Mouse (Mus musculus): Measurements from ENCODE around the gene Tacc2. TPM values are rescaled to one million over a fixed set of nuclear protein-coding genes. Genes with fewer than 3 reads are reported as not detected.
A peak's percentile ranks its signal among the peaks of the same experiment; 100 is the strongest.
"Not testable (repeated sequence)": the region's sequence is repeated elsewhere in the genome, so short reads cannot be mapped to it uniquely, and the experiment has no call there.

The Tacc2 gene
- polyA plus RNA-seq, 1 experiment from 2014 or later = 34.7 TPM

GRCm38 (mm10) chr7:130664629-130665028 is 87.4 kb downstream of the Tacc2 start:
- Histone ChIP-seq H3K4me3 (ENCODE audit: low read depth, low read length) (no peak overlapping the region), H3K4me2 (ENCODE audit: low read depth, severe bottlenecking) (no peak overlapping the region), H3K36me3 (ENCODE audit: control insufficient read depth, insufficient read depth, low read length) (no peaks in the 10 kb centered on the region), H3K27ac (replicated peaks; ENCODE audit: low read depth, low read length) (no peak overlapping the region), H3K4me1 (ENCODE audit: control insufficient read depth, insufficient read depth, low read length) (0 out of 2 replicates have a peak, but pooled peaks cover 7% of the 10 kb centered on the region), H3K27me3 (ENCODE audit: control insufficient read depth, insufficient read depth, low read length) (no peaks in the 10 kb centered on the region), H3K9ac (ENCODE audit: low read length) (no peak overlapping the region), H3K9me3 (ENCODE audit: control insufficient read depth, low read length) (no peaks in the 10 kb centered on the region)
- WGBS = 90% methylated on average over 5 of the region's 5 CpGs
- ATAC-seq (ENCODE audit: insufficient number of reproducible peaks, low FRiP score, low TSS enrichment, low read depth) (no peak), DNase-seq (ENCODE audit: low spot score) (no peak)

- H3K27me3 ChIP-seq (ENCODE audit: control insufficient read depth, insufficient read depth, low read length) = no peaks in the 10 kb centered on the region
- ATAC-seq (ENCODE audit: insufficient number of reproducible peaks, low FRiP score, low TSS enrichment, low read depth) = no peak
- H3K27ac ChIP-seq (replicated peaks; ENCODE audit: low read depth, low read length) = no peak overlapping the region
- H3K4me1 ChIP-seq (ENCODE audit: control insufficient read depth, insufficient read depth, low read length) = peaks cover 13% of the 10 kb centered on the region
- H3K4me2 ChIP-seq (ENCODE audit: low read depth, severe bottlenecking) = no peak overlapping the region
- no peaks in the 10 kb centered on the region for H3K36me3 ChIP-seq (ENCODE audit: control insufficient read depth, insufficient read depth, low read length)
- H3K9me3 ChIP-seq (ENCODE audit: control insufficient read depth, low read length) = no peaks in the 10 kb centered on the region
- H3K9ac ChIP-seq (ENCODE audit: low read length) = no peak overlapping the region
- 94% methylated on average over 9 of the region's 9 CpGs for WGBS
- no peak for DNase-seq (ENCODE audit: low spot score)
- H3K4me3 ChIP-seq (ENCODE audit: low read depth, low read length) = no peak overlapping the region
Measured at GRCm38 (mm10) chr7:130665358-130665757, 88.1 kb downstream of the Tacc2 start.

- WGBS = 84% methylated on average over 1 of the region's 1 CpGs
- not testable (repeated sequence) for DNase-seq (ENCODE audit: low spot score); H3K36me3 ChIP-seq (ENCODE audit: control insufficient read depth, insufficient read depth, low read length); H3K9ac ChIP-seq (ENCODE audit: low read length); H3K4me3 ChIP-seq (ENCODE audit: low read depth, low read length); H3K27ac ChIP-seq (replicated peaks; ENCODE audit: low read depth, low read length); H3K4me2 ChIP-seq (ENCODE audit: low read depth, severe bottlenecking); H3K27me3 ChIP-seq (ENCODE audit: control insufficient read depth, insufficient read depth, low read length); H3K9me3 ChIP-seq (ENCODE audit: control insufficient read depth, low read length); ATAC-seq (ENCODE audit: insufficient number of reproducible peaks, low FRiP score, low TSS enrichment, low read depth)
- H3K4me1 ChIP-seq (ENCODE audit: control insufficient read depth, insufficient read depth, low read length) = peaks cover 16% of the 10 kb centered on the region
Measured at GRCm38 (mm10) chr7:130668013-130668412, 90.8 kb downstream of the Tacc2 start.

GRCm38 (mm10) chr7:130668729-130669281 is 91.6 kb downstream of the Tacc2 start:
- no peak overlapping the region for H3K4me3 ChIP-seq (ENCODE audit: low read depth, low read length)
- no peak overlapping the region for H3K9ac ChIP-seq (ENCODE audit: low read length)
- 62% methylated on average over 7 of the region's 7 CpGs for WGBS
- peaks cover 16% of the 10 kb centered on the region for H3K4me1 ChIP-seq (ENCODE audit: control insufficient read depth, insufficient read depth, low read length)
- no peak for DNase-seq (ENCODE audit: low spot score)
- H3K27me3 ChIP-seq (ENCODE audit: control insufficient read depth, insufficient read depth, low read length) = no peaks in the 10 kb centered on the region
- no peak for ATAC-seq (ENCODE audit: insufficient number of reproducible peaks, low FRiP score, low TSS enrichment, low read depth)
- H3K9me3 ChIP-seq (ENCODE audit: control insufficient read depth, low read length) = no peaks in the 10 kb centered on the region
- 0 out of 2 replicates have a peak overlapping the region, but pooled peaks have one; percentile 0 for H3K27ac ChIP-seq (replicated peaks; ENCODE audit: low read depth, low read length)
- H3K4me2 ChIP-seq (ENCODE audit: low read depth, severe bottlenecking) = no peak overlapping the region
- H3K36me3 ChIP-seq (ENCODE audit: control insufficient read depth, insufficient read depth, low read length) = no peaks in the 10 kb centered on the region

- H3K4me2 ChIP-seq (ENCODE audit: low read depth, severe bottlenecking) = no peak overlapping the region
- 48% methylated on average over 8 of the region's 8 CpGs for WGBS
- H3K4me3 ChIP-seq (ENCODE audit: low read depth, low read length) = no peak overlapping the region
- H3K9ac ChIP-seq (ENCODE audit: low read length) = no peak overlapping the region
- H3K36me3 ChIP-seq (ENCODE audit: control insufficient read depth, insufficient read depth, low read length) = no peaks in the 10 kb centered on the region
- peaks cover 16% of the 10 kb centered on the region for H3K4me1 ChIP-seq (ENCODE audit: control insufficient read depth, insufficient read depth, low read length)
- 0 out of 2 replicates have a peak overlapping the region, but pooled peaks have one; percentile 0 for H3K27ac ChIP-seq (replicated peaks; ENCODE audit: low read depth, low read length)
- peak; percentile 32 for DNase-seq (ENCODE audit: low spot score)
- ATAC-seq (ENCODE audit: insufficient number of reproducible peaks, low FRiP score, low TSS enrichment, low read depth) = no peak
- no peaks in the 10 kb centered on the region for H3K9me3 ChIP-seq (ENCODE audit: control insufficient read depth, low read length)
- no peaks in the 10 kb centered on the region for H3K27me3 ChIP-seq (ENCODE audit: control insufficient read depth, insufficient read depth, low read length)
Measured at GRCm38 (mm10) chr7:130669370-130669881, 92.2 kb downstream of the Tacc2 start.

- peaks cover 16% of the 10 kb centered on the region for H3K4me1 ChIP-seq (ENCODE audit: control insufficient read depth, insufficient read depth, low read length)
- 55% methylated on average over 4 of the region's 4 CpGs for WGBS
Measured at GRCm38 (mm10) chr7:130670358-130670757, 93.1 kb downstream of the Tacc2 start.

GRCm38 (mm10) chr7:130671301-130671700 is 94.1 kb downstream of the Tacc2 start:
- Histone ChIP-seq H3K36me3 (ENCODE audit: control insufficient read depth, insufficient read depth, low read length) (peaks cover 4% of the 10 kb centered on the region; the same call in 1 of the 2 replicates), H3K4me1 (ENCODE audit: control insufficient read depth, insufficient read depth, low read length) (peaks cover 16% of the 10 kb centered on the region), H3K27me3 (ENCODE audit: control insufficient read depth, insufficient read depth, low read length) (no peaks in the 10 kb centered on the region), H3K27ac (replicated peaks; ENCODE audit: low read depth, low read length) (no peak overlapping the region), H3K4me3 (ENCODE audit: low read depth, low read length) (no peak overlapping the region), H3K9me3 (ENCODE audit: control insufficient read depth, low read length) (no peaks in the 10 kb centered on the region), H3K4me2 (ENCODE audit: low read depth, severe bottlenecking) (no peak overlapping the region), H3K9ac (ENCODE audit: low read length) (no peak overlapping the region)
- DNase-seq (ENCODE audit: low spot score) (no peak), ATAC-seq (ENCODE audit: insufficient number of reproducible peaks, low FRiP score, low TSS enrichment, low read depth) (no peak; the same call in 1 of the 2 replicates)
- 57% methylated on average over 6 of the region's 6 CpGs for WGBS

More at GRCm38 (mm10) chr7:130670358-130670757, 93.1 kb downstream of the Tacc2 start:
- DNase-seq (ENCODE audit: low spot score) = no peak
- Histone ChIP-seq H3K36me3 (ENCODE audit: control insufficient read depth, insufficient read depth, low read length) (peaks cover 3% of the 10 kb centered on the region; the same call in 1 of the 2 replicates), H3K4me3 (ENCODE audit: low read depth, low read length) (no peak overlapping the region), H3K27me3 (ENCODE audit: control insufficient read depth, insufficient read depth, low read length) (no peaks in the 10 kb centered on the region), H3K4me2 (ENCODE audit: low read depth, severe bottlenecking) (no peak overlapping the region), H3K9me3 (ENCODE audit: control insufficient read depth, low read length) (no peaks in the 10 kb centered on the region), H3K9ac (ENCODE audit: low read length) (no peak overlapping the region), H3K27ac (replicated peaks; ENCODE audit: low read depth, low read length) (no peak overlapping the region)
- ATAC-seq (ENCODE audit: insufficient number of reproducible peaks, low FRiP score, low TSS enrichment, low read depth) = no peak

- DNase-seq (ENCODE audit: low spot score) = peak; percentile 66
- Histone ChIP-seq H3K27me3 (ENCODE audit: control insufficient read depth, insufficient read depth, low read length) (no peaks in the 10 kb centered on the region), H3K36me3 (ENCODE audit: control insufficient read depth, insufficient read depth, low read length) (peaks cover 4% of the 10 kb centered on the region; the same call in 1 of the 2 replicates), H3K4me3 (ENCODE audit: low read depth, low read length) (no peak overlapping the region), H3K4me1 (ENCODE audit: control insufficient read depth, insufficient read depth, low read length) (peaks cover 21% of the 10 kb centered on the region), H3K9ac (ENCODE audit: low read length) (no peak overlapping the region; the same call in 1 of the 2 replicates), H3K4me2 (ENCODE audit: low read depth, severe bottlenecking) (no peak overlapping the region), H3K9me3 (ENCODE audit: control insufficient read depth, low read length) (no peaks in the 10 kb centered on the region), H3K27ac (replicated peaks; ENCODE audit: low read depth, low read length) (no peak overlapping the region)
- WGBS = 67% methylated on average over 9 of the region's 9 CpGs
- no peak; the same call in 1 of the 2 replicates for ATAC-seq (ENCODE audit: insufficient number of reproducible peaks, low FRiP score, low TSS enrichment, low read depth)
Measured at GRCm38 (mm10) chr7:130673169-130674033, 96.2 kb downstream of the Tacc2 start.
